Mouse (Mus musculus) heart, adult 2 months (tissue): ENCODE measurements at regions not wholly inside any gene's neighbourhood (a gene's known extent, or its start where the extent isn't known, plus 50 kb on each side); places are given as distances from the start of the nearest gene placed in this dataset.

Experiments used
- CTCF ChIP-seq: fragments of 200-600 bp; IDR thresholded peaks from 2 replicates; pipeline ENCODE4 v1.8.1; 2022; ENCODE audit warnings: antibody characterized with exemption, mild to moderate bottlenecking, moderate library complexity
- EP300 ChIP-seq: fragments of 200-500 bp; IDR thresholded peaks from 2 replicates; pipeline ENCODE4 v1.6.1; 2011; ENCODE audit warnings: low read depth, low read length, control low read depth; ENCODE audit not compliant: insufficient read depth
- POLR2A ChIP-seq: fragments of 200-500 bp; IDR thresholded peaks from 2 replicates; pipeline ENCODE4 v1.6.1; 2011; ENCODE audit warnings: mild to moderate bottlenecking, low read depth, low read length, control low read depth; ENCODE audit not compliant: insufficient read depth

DNA sequence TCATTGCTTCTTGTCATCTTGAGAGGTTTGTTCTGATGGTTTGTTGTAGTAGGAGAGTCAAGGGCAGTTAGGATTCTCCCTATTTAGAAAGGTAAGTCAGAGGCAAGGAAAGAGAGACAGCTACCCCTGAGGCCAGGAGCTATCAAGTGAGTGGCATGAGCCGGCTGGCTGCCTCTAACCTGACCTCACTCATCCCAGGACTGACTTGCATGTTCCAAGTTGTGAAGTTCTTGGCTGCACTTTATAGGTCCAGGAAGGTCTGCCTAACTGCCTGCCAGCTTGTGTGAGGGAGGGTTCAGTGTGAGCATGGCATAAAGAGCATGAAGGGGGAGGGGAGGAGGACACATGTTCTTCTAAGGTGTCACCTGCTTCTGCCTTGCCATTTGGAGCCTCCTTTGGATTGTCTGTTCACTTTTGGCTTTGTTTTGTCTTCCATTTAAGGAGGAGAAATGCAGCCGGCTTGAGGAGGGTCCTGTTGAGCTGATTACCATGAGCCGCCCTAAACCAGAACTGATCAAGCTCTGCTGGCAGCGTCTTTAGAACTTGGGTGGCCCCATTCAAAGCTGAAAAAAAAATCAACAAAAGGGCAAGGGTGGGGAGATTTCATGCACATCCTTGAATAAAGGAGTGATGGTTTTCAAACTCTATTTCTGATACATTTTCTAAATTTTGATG lies 160.8 kb downstream of the En1 start:
- TF ChIP-seq CTCF (no peak), POLR2A (no peak), EP300 (peak; percentile 85)
